Mouse (Mus musculus): ENCODE data around the gene Vmp1. TPM values are rescaled to one million over a fixed set of nuclear protein-coding genes. Genes with fewer than 3 reads are reported as not detected.

Gene Vmp1
- polyA plus RNA-seq, 1 experiment = 80.0 TPM

- no peak for DNase-seq (ENCODE audit: extremely low spot score in 1 of 2, low spot score in 1 of 2)
Observed at GRCm38 (mm10) chr11:86587830-86588229, 95.8 kb downstream of the Vmp1 start.

- no peak for DNase-seq (ENCODE audit: extremely low spot score in 1 of 2, low spot score in 1 of 2)
Observed at GRCm38 (mm10) chr11:86586868-86587792, 96.5 kb downstream of the Vmp1 start.

GRCm38 (mm10) chr11:86586177-86586867 is 97.3 kb downstream of the Vmp1 start:
- no peak for DNase-seq (ENCODE audit: extremely low spot score in 1 of 2, low spot score in 1 of 2)

- no peak for DNase-seq (ENCODE audit: extremely low spot score in 1 of 2, low spot score in 1 of 2)
Observed at GRCm38 (mm10) chr11:86585598-86585984, 98.0 kb downstream of the Vmp1 start.

- no peak for DNase-seq (ENCODE audit: extremely low spot score in 1 of 2, low spot score in 1 of 2)
Observed at GRCm38 (mm10) chr11:86584898-86585597, 98.6 kb downstream of the Vmp1 start.

GRCm38 (mm10) chr11:86583990-86584897 is 99.4 kb downstream of the Vmp1 start:
- no peak for DNase-seq (ENCODE audit: extremely low spot score in 1 of 2, low spot score in 1 of 2)

- DNase-seq (ENCODE audit: extremely low spot score in 1 of 2, low spot score in 1 of 2) = no peak
Observed at GRCm38 (mm10) chr11:86583313-86583825, 100.3 kb downstream of the Vmp1 start.

- no peak for DNase-seq (ENCODE audit: extremely low spot score in 1 of 2, low spot score in 1 of 2)
Observed at GRCm38 (mm10) chr11:86582543-86583260, 100.9 kb downstream of the Vmp1 start.

GRCm38 (mm10) chr11:86581943-86582542 is 101.6 kb downstream of the Vmp1 start:
- DNase-seq (ENCODE audit: extremely low spot score in 1 of 2, low spot score in 1 of 2) = no peak

GRCm38 (mm10) chr11:86581250-86581753 is 102.3 kb downstream of the Vmp1 start:
- no peak for DNase-seq (ENCODE audit: extremely low spot score in 1 of 2, low spot score in 1 of 2)

- DNase-seq (ENCODE audit: extremely low spot score in 1 of 2, low spot score in 1 of 2) = no peak
Observed at GRCm38 (mm10) chr11:86580319-86581113, 103.1 kb downstream of the Vmp1 start.

- no peak for DNase-seq (ENCODE audit: extremely low spot score in 1 of 2, low spot score in 1 of 2)
Observed at GRCm38 (mm10) chr11:86579731-86580318, 103.8 kb downstream of the Vmp1 start.

- no peak for DNase-seq (ENCODE audit: extremely low spot score in 1 of 2, low spot score in 1 of 2)
Observed at GRCm38 (mm10) chr11:86578809-86579730, 104.6 kb downstream of the Vmp1 start.

- DNase-seq (ENCODE audit: extremely low spot score in 1 of 2, low spot score in 1 of 2) = no peak
Observed at GRCm38 (mm10) chr11:86578106-86578808, 105.4 kb downstream of the Vmp1 start.

GRCm38 (mm10) chr11:86577231-86577630 is 106.4 kb downstream of the Vmp1 start:
- DNase-seq (ENCODE audit: extremely low spot score in 1 of 2, low spot score in 1 of 2) = no peak

Measured in frontal cortex, adult 2 months (tissue).